Comparison of ENCODE assay signal across 40 mouse cellular contexts in genomic region chr7:44208307-44208706, GRCm38 (mm10). TPM values are rescaled to one million over a fixed set of nuclear protein-coding genes. Genes with fewer than 3 reads are reported as not detected.
"Had no signal": no experiment of that assay in that cellular context is flagged by ENCODE, and none has a peak within 500 bp of the region (broad histone marks: within the 10 kb centered on the region; RNA-seq: fewer than 3 reads in every experiment).

No protein-coding gene starts in this region.

- DNase-seq: cerebellum, adult 2 months; cerebellum, adult 8-10 months; cerebellum, adult 9-10 months; cerebellum, adult 9-11 months; cerebellum, postnatal 10 days; cerebellum, postnatal 14 days; cerebellum, postnatal 25 days; cerebellum, postnatal 36 days; embryo, embryonic 11 days; forebrain, postnatal 0 days; gastrocnemius, adult 2 months; gastrocnemius, postnatal 10 days; gastrocnemius, postnatal 14 days; gastrocnemius, postnatal 25 days; gastrocnemius, postnatal 36 days; heart, adult 11 months; heart, adult 18-20 months; heart, adult 2 months had no signal

- H3K9ac ChIP-seq: embryonic facial prominence, embryonic 12.5 days; embryonic facial prominence, embryonic 13.5 days; embryonic facial prominence, embryonic 15.5 days; forebrain, embryonic 12.5 days; forebrain, embryonic 13.5 days; forebrain, embryonic 15.5 days; forebrain, postnatal 0 days had no signal

- ATAC-seq: forebrain, embryonic 13.5 days; forebrain, embryonic 14.5 days; forebrain, embryonic 15.5 days; forebrain, embryonic 16.5 days; forebrain, postnatal 0 days had no signal

- H3K27ac ChIP-seq: embryonic facial prominence, embryonic 10.5 days; embryonic facial prominence, embryonic 12.5 days; embryonic facial prominence, embryonic 13.5 days; embryonic facial prominence, embryonic 15.5 days; forebrain, embryonic 10.5 days; forebrain, embryonic 12.5 days; forebrain, embryonic 13.5 days; forebrain, embryonic 15.5 days; gastrocnemius, adult 2 months; heart, adult 2 months had no signal

- H3K36me3 ChIP-seq: embryonic facial prominence, embryonic 10.5 days; embryonic facial prominence, embryonic 12.5 days; embryonic facial prominence, embryonic 13.5 days; embryonic facial prominence, embryonic 15.5 days; forebrain, embryonic 10.5 days; forebrain, embryonic 12.5 days; forebrain, embryonic 15.5 days had no signal

- H3K27me3 ChIP-seq: embryonic facial prominence, embryonic 12.5 days; embryonic facial prominence, embryonic 13.5 days; embryonic facial prominence, embryonic 15.5 days; forebrain, embryonic 12.5 days; forebrain, embryonic 13.5 days; forebrain, embryonic 15.5 days had no signal

- H3K4me1 ChIP-seq: embryonic facial prominence, embryonic 10.5 days; embryonic facial prominence, embryonic 12.5 days; embryonic facial prominence, embryonic 13.5 days; embryonic facial prominence, embryonic 15.5 days; forebrain, embryonic 10.5 days; forebrain, embryonic 12.5 days; forebrain, embryonic 13.5 days; forebrain, embryonic 15.5 days had no signal

- H3K9me3 ChIP-seq: embryonic facial prominence, embryonic 10.5 days; embryonic facial prominence, embryonic 12.5 days; embryonic facial prominence, embryonic 13.5 days; embryonic facial prominence, embryonic 15.5 days; forebrain, embryonic 10.5 days; forebrain, embryonic 12.5 days; forebrain, embryonic 13.5 days; forebrain, embryonic 15.5 days had no signal

- H3K4me3 ChIP-seq: embryonic facial prominence, embryonic 10.5 days; embryonic facial prominence, embryonic 12.5 days; embryonic facial prominence, embryonic 13.5 days; embryonic facial prominence, embryonic 15.5 days; erythroblast, embryonic 14.5 days; forebrain, embryonic 10.5 days; forebrain, embryonic 12.5 days; forebrain, embryonic 13.5 days; forebrain, embryonic 15.5 days; gastrocnemius, adult 2 months; heart, adult 2 months had no signal

- H3K4me2 ChIP-seq: embryonic facial prominence, embryonic 12.5 days; embryonic facial prominence, embryonic 13.5 days; embryonic facial prominence, embryonic 15.5 days; forebrain, embryonic 12.5 days; forebrain, embryonic 13.5 days; forebrain, embryonic 15.5 days had no signal

RNA-seq across cellular contexts. Expression of gene Klk1b4, which starts 1.1 kb away (rescaled TPM):
- total RNA-seq: common myeloid progenitor, adult 5-6 weeks; forebrain, postnatal 0 days; gastrocnemius, adult 18-20 months; gastrocnemius, adult 2 months; gastrocnemius, adult 8-10 months; gastrocnemius, postnatal 10 days; gastrocnemius, postnatal 14 days; gastrocnemius, postnatal 25 days; gastrocnemius, postnatal 36 days; gastrocnemius, postnatal 4 days; granulocyte monocyte progenitor cell, adult 5-6 weeks; heart, adult 18-20 months; heart, adult 2 months had no signal
- polyA plus RNA-seq: cerebellum, adult 2 months; cortical plate, adult 2 months; embryonic facial prominence, embryonic 10.5 days; embryonic facial prominence, embryonic 11.5 days; embryonic facial prominence, embryonic 12.5 days; embryonic facial prominence, embryonic 13.5 days; embryonic facial prominence, embryonic 14.5 days; embryonic facial prominence, embryonic 15.5 days; erythroblast, embryonic 14.5 days; forebrain, embryonic 10.5 days; forebrain, embryonic 11.5 days; forebrain, embryonic 12.5 days; forebrain, embryonic 13.5 days; forebrain, embryonic 14.5 days; forebrain, embryonic 15.5 days; forebrain, embryonic 16.5 days; forebrain, postnatal 0 days; frontal cortex, adult 2 months; gonadal fat pad, adult 2 months had no signal

RNA-seq across cellular contexts. Expression of gene Klk1b5, which starts 7.4 kb away (rescaled TPM):
- total RNA-seq: common myeloid progenitor, adult 5-6 weeks; forebrain, postnatal 0 days; gastrocnemius, adult 18-20 months; gastrocnemius, adult 2 months; gastrocnemius, adult 8-10 months; gastrocnemius, postnatal 10 days; gastrocnemius, postnatal 14 days; gastrocnemius, postnatal 25 days; gastrocnemius, postnatal 36 days; gastrocnemius, postnatal 4 days; granulocyte monocyte progenitor cell, adult 5-6 weeks; heart, adult 18-20 months; heart, adult 2 months had no signal
- polyA plus RNA-seq: cerebellum, adult 2 months; cortical plate, adult 2 months; embryonic facial prominence, embryonic 10.5 days; embryonic facial prominence, embryonic 11.5 days; embryonic facial prominence, embryonic 12.5 days; embryonic facial prominence, embryonic 13.5 days; embryonic facial prominence, embryonic 14.5 days; embryonic facial prominence, embryonic 15.5 days; erythroblast, embryonic 14.5 days; forebrain, embryonic 10.5 days; forebrain, embryonic 11.5 days; forebrain, embryonic 12.5 days; forebrain, embryonic 13.5 days; forebrain, embryonic 14.5 days; forebrain, embryonic 15.5 days; forebrain, embryonic 16.5 days; forebrain, postnatal 0 days; frontal cortex, adult 2 months; heart, adult 2 months had no signal

RNA-seq across cellular contexts. Expression of gene Klk1b3, which starts 10.3 kb away (rescaled TPM):
- total RNA-seq: common myeloid progenitor, adult 5-6 weeks; forebrain, postnatal 0 days; gastrocnemius, adult 18-20 months; gastrocnemius, adult 2 months; gastrocnemius, adult 8-10 months; gastrocnemius, postnatal 10 days; gastrocnemius, postnatal 14 days; gastrocnemius, postnatal 25 days; gastrocnemius, postnatal 36 days; gastrocnemius, postnatal 4 days; granulocyte monocyte progenitor cell, adult 5-6 weeks; heart, adult 18-20 months; heart, adult 2 months had no signal
- polyA plus RNA-seq: cerebellum, adult 2 months; embryonic facial prominence, embryonic 10.5 days; embryonic facial prominence, embryonic 11.5 days; embryonic facial prominence, embryonic 12.5 days; embryonic facial prominence, embryonic 13.5 days; embryonic facial prominence, embryonic 14.5 days; embryonic facial prominence, embryonic 15.5 days; erythroblast, embryonic 14.5 days; forebrain, embryonic 10.5 days; forebrain, embryonic 11.5 days; forebrain, embryonic 12.5 days; forebrain, embryonic 13.5 days; forebrain, embryonic 14.5 days; forebrain, embryonic 15.5 days; forebrain, embryonic 16.5 days; forebrain, postnatal 0 days; frontal cortex, adult 2 months; heart, adult 2 months had no signal

RNA-seq across cellular contexts. Expression of gene Klk1, which starts 16.9 kb away (rescaled TPM):
- total RNA-seq: common myeloid progenitor, adult 5-6 weeks; forebrain, postnatal 0 days; gastrocnemius, adult 2 months; gastrocnemius, postnatal 10 days; gastrocnemius, postnatal 25 days; gastrocnemius, postnatal 4 days; granulocyte monocyte progenitor cell, adult 5-6 weeks; heart, adult 2 months had no signal
- polyA plus RNA-seq: cortical plate, adult 2 months; embryonic facial prominence, embryonic 10.5 days; embryonic facial prominence, embryonic 11.5 days; embryonic facial prominence, embryonic 12.5 days; embryonic facial prominence, embryonic 13.5 days; embryonic facial prominence, embryonic 14.5 days; embryonic facial prominence, embryonic 15.5 days; erythroblast, embryonic 14.5 days; forebrain, embryonic 10.5 days; forebrain, embryonic 11.5 days; forebrain, embryonic 12.5 days; forebrain, embryonic 13.5 days; forebrain, embryonic 14.5 days; forebrain, embryonic 15.5 days; forebrain, embryonic 16.5 days; forebrain, postnatal 0 days; frontal cortex, adult 2 months had no signal

RNA-seq across cellular contexts. Expression of gene Klk1b24, which starts 20.3 kb away (rescaled TPM):
- total RNA-seq: common myeloid progenitor, adult 5-6 weeks; forebrain, postnatal 0 days; gastrocnemius, adult 18-20 months; gastrocnemius, adult 2 months; gastrocnemius, adult 8-10 months; gastrocnemius, postnatal 10 days; gastrocnemius, postnatal 14 days; gastrocnemius, postnatal 25 days; gastrocnemius, postnatal 36 days; gastrocnemius, postnatal 4 days; granulocyte monocyte progenitor cell, adult 5-6 weeks; heart, adult 18-20 months; heart, adult 2 months had no signal
- polyA plus RNA-seq: cortical plate, adult 2 months; embryonic facial prominence, embryonic 10.5 days; embryonic facial prominence, embryonic 11.5 days; embryonic facial prominence, embryonic 12.5 days; embryonic facial prominence, embryonic 13.5 days; embryonic facial prominence, embryonic 14.5 days; embryonic facial prominence, embryonic 15.5 days; erythroblast, embryonic 14.5 days; forebrain, embryonic 10.5 days; forebrain, embryonic 11.5 days; forebrain, embryonic 12.5 days; forebrain, embryonic 13.5 days; forebrain, embryonic 14.5 days; forebrain, embryonic 15.5 days; forebrain, embryonic 16.5 days; forebrain, postnatal 0 days; frontal cortex, adult 2 months; heart, adult 2 months had no signal
